ENCODE assay signal across 8 mouse cellular contexts in genomic region chr11:81152021-81152385, GRCm38 (mm10).
DNase-seq lines count a peak whose midpoint lies in the region; ATAC-seq and TF ChIP-seq lines count a peak whose summit lies in the region.

No protein-coding gene starts in this region.

- peak overlapping the region; percentile 96 for H3K4me2 ChIP-seq in kidney, postnatal 0 days (ENCODE audit: low read length)
- H3K4me2 ChIP-seq in liver, embryonic 11.5 days: peak overlapping the region; percentile 76

- H3K9ac ChIP-seq in kidney, postnatal 0 days (ENCODE audit: low read depth, low read length): peak overlapping the region; percentile 61
- 0 out of 2 replicates have a peak overlapping the region, but pooled peaks have one; percentile 20 for H3K9ac ChIP-seq in liver, embryonic 11.5 days (ENCODE audit: low read depth, low read length)

- peak overlapping the region; percentile 5 for H3K4me3 ChIP-seq in testis, adult 2 months (ENCODE audit: control insufficient read depth, low read depth, low read length)
- peak overlapping the region; percentile 57 for H3K4me3 ChIP-seq in kidney, postnatal 0 days (replicated peaks; ENCODE audit: low read depth, low read length)
- H3K4me3 ChIP-seq in liver, embryonic 11.5 days (ENCODE audit: low read depth, low read length): peak overlapping the region; percentile 54

- DNase-seq in testis, postnatal 14 days (ENCODE audit: low spot score): no peak
- DNase-seq in cerebellum, postnatal 36 days: peak; percentile 58 to 62
- DNase-seq in frontal cortex, postnatal 36 days (ENCODE audit: low spot score in 2 of 2): peak; percentile 61 to 64
- peak; percentile 62 for DNase-seq in kidney, postnatal 0 days (ENCODE audit: low spot score)
- peak; percentile 53 for DNase-seq in liver, embryonic 11.5 days (ENCODE audit: low spot score)
- peak; percentile 71 to 75 for DNase-seq in right cerebral cortex, postnatal 10 days (ENCODE audit: low spot score in 2 of 2)
- DNase-seq in spleen, postnatal 4 days (ENCODE audit: low spot score in 2 of 2): no peak

- H3K27me3 ChIP-seq in testis, adult 2 months (ENCODE audit: control insufficient read depth, insufficient read depth, low read length): peaks cover 2% of the 10 kb centered on the region; the same call in 1 of the 2 replicates
- H3K27me3 ChIP-seq in kidney, postnatal 0 days (ENCODE audit: insufficient read depth, low read length): peaks cover 16% of the 10 kb centered on the region
- peaks cover 55% of the 10 kb centered on the region for H3K27me3 ChIP-seq in liver, embryonic 11.5 days (replicated peaks; ENCODE audit: control insufficient read depth, insufficient read depth, low read length)

- no peaks in the 10 kb centered on the region for H3K9me3 ChIP-seq in kidney, postnatal 0 days (replicated peaks; ENCODE audit: low read length)
- no peaks in the 10 kb centered on the region for H3K9me3 ChIP-seq in liver, embryonic 11.5 days (ENCODE audit: control insufficient read depth, low read length)

- 0% methylated on average over 36 of the region's 42 CpGs for WGBS in kidney, postnatal 0 days
- under 1% methylated on average over 39 of the region's 42 CpGs for WGBS in liver, embryonic 11.5 days

- no peaks in the 10 kb centered on the region for H3K36me3 ChIP-seq in testis, adult 2 months (ENCODE audit: control insufficient read depth, insufficient read depth, low read length)
- H3K36me3 ChIP-seq in kidney, postnatal 0 days (ENCODE audit: insufficient read depth, low read length): no peaks in the 10 kb centered on the region
- H3K36me3 ChIP-seq in liver, embryonic 11.5 days (ENCODE audit: control insufficient read depth, insufficient read depth, low read length): no peaks in the 10 kb centered on the region

- no peak overlapping the region for H3K27ac ChIP-seq in testis, adult 2 months (ENCODE audit: control insufficient read depth, insufficient read depth, low read depth, low read length)
- H3K27ac ChIP-seq in kidney, postnatal 0 days: no peak overlapping the region
- H3K27ac ChIP-seq in liver, embryonic 11.5 days (ENCODE audit: low read depth, low read length): no peak overlapping the region

- no peak for TF ChIP-seq POLR2A in testis, adult 2 months (IDR thresholded peaks at IDR 0.05; ENCODE audit: control insufficient read depth, low read depth, low read length)

- peak; percentile 58 for ATAC-seq in kidney, postnatal 0 days (replicated peaks; ENCODE audit: low FRiP score, low read depth)
- 0 out of 2 replicates have a peak, but pooled peaks have one; percentile 34 for ATAC-seq in liver, embryonic 11.5 days (replicated peaks; ENCODE audit: low FRiP score)

- peaks cover 11% of the 10 kb centered on the region for H3K4me1 ChIP-seq in testis, adult 2 months (ENCODE audit: control insufficient read depth, insufficient read depth, low read length)
- peaks cover 16% of the 10 kb centered on the region; the same call in 1 of the 2 replicates for H3K4me1 ChIP-seq in kidney, postnatal 0 days (replicated peaks; ENCODE audit: insufficient read depth, low read length)
- no peaks in the 10 kb centered on the region for H3K4me1 ChIP-seq in liver, embryonic 11.5 days (replicated peaks; ENCODE audit: control insufficient read depth, insufficient read depth, low read length)

- 0 out of 2 replicates have a peak, but pooled peaks have one; percentile 12 for TF ChIP-seq CTCF in testis, adult 2 months (IDR thresholded peaks at IDR 0.05; ENCODE audit: control insufficient read depth, insufficient read depth, insufficient replicate concordance, low read depth, low read length)
- peak; percentile 54 for TF ChIP-seq CTCF in kidney, postnatal 0 days (IDR thresholded peaks at IDR 0.05; ENCODE audit: low read depth)

Comparison
In these comparisons a context has a peak if more than half of its experiments do, and no peak if none do; other contexts are left out.
1. H3K4me3 ChIP-seq: peak in every context shown above with its lines; median percentile 57 in kidney, postnatal 0 days; 54 in liver, embryonic 11.5 days; 5 in testis, adult 2 months.
2. DNase-seq: peak in cerebellum, postnatal 36 days (2 of 2), frontal cortex, postnatal 36 days (2 of 2), kidney, postnatal 0 days (single experiment), liver, embryonic 11.5 days (single experiment) and right cerebral cortex, postnatal 10 days (2 of 2); none in testis, postnatal 14 days (single experiment) and spleen, postnatal 4 days (0 of 2).